Mouse (Mus musculus) T-helper 2 cell (primary cell): ENCODE measurements at regions not wholly inside any gene's neighbourhood (a gene's known extent, or its start where the extent isn't known, plus 50 kb on each side); places are given as distances from the start of the nearest gene placed in this dataset.

Source experiments
- in situ Hi-C: fragments of 300-600 bp; cut with MboI, MseI; formaldehyde crosslinking; loops from one replicate; pipeline ENCODE4 v1.15.1; 2025; ENCODE audit warnings: high pct_unique_total_duplicates

DNA sequence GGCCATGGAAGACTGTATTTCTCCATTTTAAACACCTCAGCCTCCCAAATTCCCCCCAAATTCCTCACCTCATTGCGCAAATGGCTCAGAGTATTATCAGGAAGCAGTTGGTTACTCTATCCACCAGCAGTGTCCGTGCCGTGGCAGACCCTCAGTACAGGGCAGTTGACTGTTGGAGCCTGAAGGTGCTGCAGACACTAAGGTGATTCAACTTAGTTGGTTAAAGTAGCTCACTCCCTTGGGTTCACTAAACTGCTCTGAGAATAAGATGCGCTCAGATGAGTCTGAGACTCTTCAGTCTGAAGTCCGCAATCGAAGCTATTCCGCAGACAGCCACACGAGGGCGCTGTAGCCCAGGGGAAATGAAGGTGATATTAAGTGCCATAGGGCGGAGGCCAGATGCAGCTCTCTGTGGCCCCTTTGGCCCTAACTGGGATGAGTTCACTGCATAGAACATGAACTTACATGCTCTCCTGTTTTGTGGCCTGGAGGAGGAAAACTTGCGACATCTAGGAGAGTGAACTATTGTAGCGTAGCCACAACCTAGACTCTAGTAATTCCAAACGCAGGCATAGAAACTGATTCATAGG is 62.9 kb downstream of the Amer3 start:
- in situ Hi-C loops = no loop called here

DNA sequence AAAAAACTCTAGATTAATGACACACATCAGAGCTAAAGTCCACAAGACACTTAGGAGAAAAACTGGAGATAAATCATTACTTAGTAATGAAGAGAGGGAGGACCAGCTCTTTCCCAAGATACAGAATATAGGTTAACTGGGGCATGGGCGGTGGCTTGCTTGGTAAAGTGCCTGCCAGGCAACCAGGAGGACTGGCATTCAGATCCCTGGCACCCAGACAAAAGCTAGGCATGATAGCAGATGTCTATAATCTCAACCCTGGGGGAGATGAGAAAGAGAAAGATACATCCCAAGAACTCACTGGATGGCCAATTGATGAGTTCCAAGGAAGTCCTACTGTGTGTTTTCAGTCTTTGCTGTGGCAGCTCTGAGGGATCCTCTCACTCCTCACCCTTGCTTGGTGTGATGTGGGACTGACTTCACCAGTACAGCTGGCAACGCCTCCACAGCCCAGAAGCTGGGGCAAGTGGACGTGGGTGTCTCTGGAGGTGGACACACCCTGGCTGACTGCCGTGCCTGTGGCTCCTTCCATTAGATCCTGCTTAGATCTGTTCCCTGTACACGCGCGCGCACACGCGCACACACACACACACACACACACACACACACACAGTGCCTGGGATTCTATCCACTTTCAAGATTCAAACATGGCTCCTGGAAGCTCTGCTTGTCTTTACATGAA is 74.6 kb downstream of the Amer3 start:
- in situ Hi-C loops = no loop called here

DNA sequence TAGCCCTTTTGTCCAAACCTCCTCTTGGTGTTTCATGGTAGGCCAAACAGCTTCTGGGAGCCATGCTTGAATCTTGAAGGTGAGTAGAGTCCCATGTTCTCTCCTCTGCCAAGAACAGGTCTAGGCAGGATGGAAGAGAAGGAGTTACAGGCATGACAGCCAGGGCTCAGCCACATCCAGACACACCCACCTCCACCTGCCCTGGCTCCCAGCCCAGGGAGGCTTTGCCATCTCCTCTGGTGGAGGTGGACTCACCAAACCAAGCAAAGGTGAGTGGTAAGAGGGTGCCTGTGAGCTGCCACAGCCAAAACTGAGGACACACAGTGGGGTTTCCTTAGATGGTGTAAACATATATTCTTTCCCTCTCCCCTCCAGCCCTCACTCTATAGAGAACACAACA is 78.0 kb downstream of the Amer3 start:
- in situ Hi-C loops = no loop called here

- in situ Hi-C loops = no loop called here
These were observed 84.6 kb downstream of the Amer3 start for GRCm38 (mm10) chr1:34663875-34664547.

GRCm38 (mm10) chr1:34664816-34665511 is 85.5 kb downstream of the Amer3 start:
- in situ Hi-C loops = no loop called here

- in situ Hi-C loops = no loop called here
These were observed 86.0 kb downstream of the Amer3 start for GRCm38 (mm10) chr1:34665512-34665854.

GRCm38 (mm10) chr1:34666226-34666662 is 86.8 kb downstream of the Amer3 start:
- in situ Hi-C loops = no loop called here

GRCm38 (mm10) chr1:34677105-34677741 is 97.8 kb downstream of the Amer3 start:
- in situ Hi-C loops = loop anchor here (10.0 kb wide), 1 partner anchor 1042 kb away; no protein-coding TSS in a partner anchor

DNA sequence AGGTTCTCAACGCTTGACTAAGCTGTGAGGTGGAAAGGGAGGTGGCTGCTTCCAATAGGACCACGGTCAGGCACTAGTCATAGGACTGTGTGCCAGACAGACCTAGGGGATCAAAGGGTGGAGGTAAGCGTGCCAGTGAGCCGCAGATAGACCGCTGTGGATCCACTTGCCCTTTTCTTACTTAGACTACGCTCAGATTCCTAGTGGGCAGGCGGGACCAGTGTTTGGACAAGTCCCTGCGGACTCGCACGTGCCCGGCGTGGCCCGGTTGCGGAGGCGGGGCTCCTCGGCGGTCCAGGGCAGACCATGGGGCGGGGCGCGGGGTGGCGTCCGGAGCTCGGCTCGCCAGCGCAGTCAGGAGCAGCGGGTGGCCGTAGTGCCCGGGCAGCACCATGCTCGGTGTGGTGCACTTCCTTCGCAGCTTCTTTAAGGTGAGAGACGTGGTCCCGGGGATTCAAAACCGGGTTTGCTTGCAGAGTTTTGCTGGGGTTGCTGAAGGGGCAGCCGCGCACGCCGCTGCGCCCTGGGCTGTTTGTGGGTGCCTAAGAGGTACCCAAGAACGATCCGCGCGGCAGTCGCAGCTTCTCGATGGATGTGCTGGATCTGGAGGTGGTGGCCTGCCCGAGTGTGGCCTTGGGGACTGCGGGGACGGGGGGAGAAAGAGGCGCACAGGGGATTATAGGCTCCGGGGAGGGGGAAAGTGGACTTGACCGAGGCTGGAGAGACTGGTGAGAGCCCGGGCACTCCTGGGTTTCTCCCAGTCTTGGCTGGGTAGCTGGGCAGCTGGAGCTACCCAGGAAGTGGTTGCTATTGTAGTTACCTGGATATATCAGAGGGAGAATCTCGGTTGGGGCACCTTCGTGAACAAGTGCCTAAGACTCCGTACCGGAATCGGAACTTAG is 98.6 kb downstream of the Amer3 start:
- in situ Hi-C loops = loop anchor here (10.0 kb wide), 1 partner anchor 1043 kb away; no protein-coding TSS in a partner anchor

GRCm38 (mm10) chr1:34678734-34679068 is 99.2 kb downstream of the Amer3 start:
- in situ Hi-C loops = loop anchor here (10.0 kb wide), 1 partner anchor 1044 kb away; no protein-coding TSS in a partner anchor

DNA sequence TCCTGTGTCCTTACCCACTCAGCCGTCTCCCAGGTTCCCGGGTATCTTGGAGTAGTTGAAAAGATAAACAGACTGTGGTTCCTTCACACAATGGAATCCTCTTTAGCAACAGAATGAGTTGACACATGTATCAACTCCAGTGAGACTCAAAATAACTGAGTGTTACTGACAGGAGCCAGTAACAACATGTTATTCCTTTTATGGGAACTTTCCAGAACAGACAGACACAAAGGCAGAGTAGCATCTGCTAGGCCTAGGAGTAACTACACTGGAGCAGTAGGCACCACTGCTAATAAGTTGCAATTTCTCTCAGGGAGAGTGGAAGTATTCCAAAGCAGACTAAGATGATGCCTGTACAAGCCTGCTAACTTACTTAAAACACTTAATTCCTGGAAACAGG is 107.1 kb downstream of the Amer3 start:
- in situ Hi-C loops = no loop called here

DNA sequence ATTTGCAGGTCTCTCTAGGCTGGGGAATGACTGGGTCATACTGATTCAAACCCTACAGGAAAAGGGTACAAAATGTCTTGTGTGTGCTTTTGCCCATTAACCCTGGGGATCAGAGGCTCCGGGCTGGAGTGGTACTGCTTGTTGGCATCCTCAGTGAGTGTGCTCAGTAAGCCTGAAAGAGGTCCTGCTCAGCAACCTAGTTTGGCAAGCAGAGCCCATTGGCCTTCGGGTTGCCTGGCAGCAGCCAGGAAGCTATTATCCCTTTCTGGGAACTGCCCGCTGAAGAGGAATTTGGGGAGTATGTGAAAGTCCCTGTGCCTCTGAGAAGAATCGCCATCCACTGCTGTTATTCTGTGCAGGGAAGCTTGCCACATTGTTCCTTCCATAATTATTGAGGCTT is 117.1 kb downstream of the Amer3 start:
- in situ Hi-C loops = no loop called here

DNA sequence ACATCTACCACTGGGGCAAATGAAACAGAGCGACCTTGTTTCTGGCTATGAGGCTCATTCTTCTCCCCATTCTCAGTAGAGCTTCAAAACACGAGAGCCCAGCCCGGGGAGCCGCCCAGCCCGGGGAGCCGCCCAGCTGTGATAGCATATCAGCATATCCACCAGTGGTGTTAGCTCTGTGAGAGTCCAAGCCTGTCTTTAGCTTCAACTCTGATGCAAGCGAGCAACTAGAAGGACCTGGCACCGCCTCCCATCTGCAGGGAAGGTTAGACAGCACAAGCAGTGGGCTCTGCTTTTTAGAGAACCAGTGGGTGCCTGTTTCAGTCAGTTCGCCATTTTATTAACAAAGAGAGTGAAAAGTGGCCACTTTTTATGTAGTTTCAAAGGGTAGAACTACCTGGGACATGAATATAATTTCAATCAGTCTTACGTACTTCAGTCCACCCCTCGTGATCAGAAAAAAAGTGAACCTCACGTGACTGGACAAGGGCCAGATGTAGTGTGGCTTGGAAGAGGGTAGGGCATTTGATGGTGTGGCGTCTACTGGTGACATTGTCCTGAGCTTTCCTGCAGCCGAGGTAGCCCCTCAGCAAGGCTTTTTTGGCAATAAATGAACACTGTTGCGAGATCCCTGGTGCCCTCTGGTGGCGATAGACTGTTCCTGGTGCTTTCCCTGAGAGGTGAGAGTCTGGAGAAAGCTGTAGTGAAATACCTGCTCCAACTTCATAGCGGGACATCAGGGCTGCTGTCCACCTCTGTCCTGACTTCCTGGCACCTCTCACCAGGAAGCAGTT is 121.0 kb downstream of the Amer3 start:
- in situ Hi-C loops = loop anchor here (5.0 kb wide), 1 partner anchor 72 kb away; no protein-coding TSS in a partner anchor

DNA sequence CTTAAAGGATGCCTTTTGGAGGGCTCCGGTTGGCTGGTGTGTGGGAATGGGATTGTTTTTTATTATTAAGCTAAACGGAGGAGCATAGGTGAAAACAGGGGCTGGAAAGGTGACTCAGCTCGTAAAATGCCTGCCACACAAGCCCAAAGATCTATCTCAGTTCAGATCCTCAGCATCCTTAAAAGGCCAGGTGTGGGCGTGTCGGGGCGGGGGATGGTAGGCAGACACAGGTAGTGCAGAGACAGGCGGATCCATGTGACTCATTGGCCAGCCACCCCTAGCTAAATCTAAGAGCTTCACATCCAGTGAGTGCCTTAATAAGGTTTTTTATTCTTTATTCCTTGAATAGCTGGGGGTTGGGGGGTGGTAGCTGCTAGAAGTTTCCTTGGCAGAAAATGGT is 122.0 kb downstream of the Amer3 start:
- in situ Hi-C loops = loop anchor here (5.0 kb wide), 1 partner anchor 71 kb away; no protein-coding TSS in a partner anchor

DNA sequence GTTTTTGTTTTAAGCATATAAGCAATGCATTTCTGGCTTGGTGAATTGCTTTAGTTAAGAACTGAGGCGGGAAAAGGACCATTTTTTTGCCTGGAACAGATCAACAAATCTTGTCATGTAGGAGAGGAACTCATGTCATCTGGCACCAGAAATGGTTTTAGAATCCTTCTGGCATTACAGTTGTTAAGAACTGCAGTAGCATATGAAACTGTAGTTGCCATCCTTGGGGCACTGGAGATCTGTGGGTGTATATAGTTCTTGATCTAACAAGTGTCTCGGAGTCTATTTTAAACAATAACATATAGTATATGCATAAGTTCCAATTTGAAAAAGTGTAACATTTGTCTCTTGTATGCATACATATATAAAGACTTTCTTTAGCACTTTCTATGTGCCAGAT is 129.6 kb downstream of the Amer3 start:
- in situ Hi-C loops = no loop called here

DNA sequence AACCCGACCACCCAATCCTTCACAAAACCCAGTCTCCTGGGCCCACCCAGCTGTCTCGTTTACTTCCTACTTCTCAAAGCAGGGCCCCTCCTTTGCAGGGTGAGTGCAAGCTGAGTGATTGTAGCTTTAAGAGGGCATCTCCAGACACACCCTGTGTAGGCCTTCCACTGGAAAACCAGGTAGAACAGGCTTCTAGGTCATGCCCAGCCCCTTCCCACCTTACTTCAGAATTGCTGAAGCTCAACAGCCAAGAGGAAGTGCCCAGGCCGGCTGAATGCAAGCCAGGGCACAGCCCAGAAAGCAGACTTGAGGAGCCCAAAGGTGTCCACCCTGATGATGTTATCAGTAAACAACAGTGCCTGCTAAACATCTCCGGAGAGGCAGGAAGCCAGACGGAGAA is 120.2 kb downstream of the Fam168b start:
- in situ Hi-C loops = no loop called here

DNA sequence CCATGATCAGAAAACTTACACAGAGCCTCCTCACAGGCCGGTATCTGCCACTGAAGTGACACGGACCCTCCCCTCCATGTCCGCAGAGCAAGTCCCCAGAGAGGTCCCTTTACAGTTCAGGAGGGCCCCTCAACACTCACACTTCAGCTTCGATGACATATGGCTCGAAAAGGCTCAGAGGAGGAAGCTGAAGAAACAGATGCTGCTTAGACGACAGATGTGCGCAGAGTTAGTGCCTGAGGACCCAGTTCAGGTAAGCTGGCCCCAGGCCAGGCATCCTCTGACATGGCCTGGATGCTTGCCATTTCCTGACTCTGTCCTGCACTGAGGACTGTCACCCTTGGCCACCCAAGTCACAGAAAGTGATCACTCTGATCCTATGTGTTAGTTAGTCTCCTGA is 110.7 kb downstream of the Fam168b start:
- in situ Hi-C loops = no loop called here

DNA sequence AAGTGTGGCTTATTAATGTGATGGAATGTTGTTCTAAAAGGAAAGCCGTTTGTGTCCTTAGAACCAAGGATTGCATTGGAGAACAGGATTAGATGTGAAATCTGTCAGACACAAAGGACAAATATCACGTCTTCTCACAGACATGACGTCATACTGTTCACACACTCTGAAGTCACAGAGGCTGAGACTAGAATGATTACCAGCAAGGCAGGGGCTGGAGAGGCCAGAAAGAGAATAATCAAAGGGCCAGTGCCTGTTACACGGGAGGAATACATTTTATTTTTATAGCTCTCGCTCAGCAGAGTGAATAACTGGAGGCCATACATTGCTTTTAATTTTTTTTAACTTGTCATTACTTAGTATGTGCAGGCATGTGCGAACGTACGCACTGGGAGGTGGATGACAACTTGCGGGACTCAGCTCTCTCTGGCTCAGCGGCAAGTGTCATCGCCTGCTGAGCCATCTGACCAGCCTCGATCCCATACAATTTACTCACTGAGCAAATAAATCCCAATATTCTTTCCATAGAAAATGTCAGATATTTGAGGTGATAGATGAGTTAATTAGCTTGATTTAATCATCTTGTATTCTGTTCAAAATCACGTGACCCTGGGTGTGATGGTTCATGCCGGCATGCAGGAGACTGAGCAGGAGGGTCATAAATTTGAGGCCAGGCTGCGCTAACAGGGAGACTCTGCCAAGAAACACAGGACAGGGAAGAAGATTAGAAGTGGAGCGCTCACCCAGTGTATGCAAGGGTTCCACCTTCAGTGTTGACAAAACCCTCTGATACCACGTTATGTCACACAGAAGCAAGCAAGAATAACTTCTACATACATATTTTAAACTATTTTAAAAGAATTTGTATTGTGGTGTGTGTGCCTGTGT is 109.6 kb downstream of the Fam168b start:
- in situ Hi-C loops = no loop called here
